Mouse (Mus musculus): ENCODE measurements around the gene Tns4.

Tns4 gene

DNA sequence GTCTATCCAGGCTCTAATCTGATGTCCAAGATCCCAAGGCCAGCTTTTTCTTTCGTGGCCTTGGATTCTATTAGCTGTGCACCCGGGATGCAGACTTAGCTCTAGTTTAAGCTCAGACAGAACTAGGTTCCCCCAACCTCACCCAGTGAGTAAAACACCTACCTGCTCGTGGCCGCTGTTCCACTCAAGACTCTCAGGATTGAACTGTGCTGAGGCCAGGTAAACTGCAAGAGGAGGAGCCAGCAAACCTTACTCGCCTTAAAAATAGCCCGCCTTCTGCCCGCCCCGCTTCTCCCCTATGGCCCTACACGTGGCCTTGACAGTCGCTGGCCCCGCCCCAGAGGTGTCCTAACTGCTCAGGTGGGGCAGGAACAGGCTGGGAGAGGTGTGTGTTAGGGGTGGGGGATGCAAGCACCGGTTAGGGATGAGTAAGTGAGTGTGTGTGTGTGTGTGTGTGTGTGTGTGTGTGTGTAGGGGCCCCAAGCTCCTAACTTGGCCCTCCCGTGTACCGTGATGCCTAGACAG lies at the start of gene Tns4:
Tns4 (minus strand) TSS at position 230 of the 525 bp plus-strand sequence.
- DNase-seq (ENCODE audit: low read depth, low spot score) = no peak

DNA sequence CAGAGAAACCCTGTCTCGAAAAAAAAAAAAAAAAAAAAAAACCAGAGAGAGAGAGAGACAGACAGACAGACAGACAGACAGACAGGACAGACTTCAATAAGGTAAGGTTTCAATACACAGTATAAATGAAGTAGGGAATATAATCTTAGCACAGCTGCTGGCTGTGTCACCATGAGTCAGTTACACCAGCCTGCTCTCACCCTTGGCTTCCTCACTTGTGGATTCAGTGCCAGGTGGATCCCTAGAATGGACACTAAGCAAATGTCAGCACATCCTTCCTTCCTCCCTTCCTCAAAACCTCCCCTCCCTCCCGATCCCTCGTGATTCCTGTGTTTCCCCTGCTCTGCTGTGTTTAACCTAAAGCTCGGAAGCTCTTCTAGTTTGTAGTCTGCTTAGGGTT lies 48.3 kb upstream of the Tns4 start:
- DNase-seq (ENCODE audit: low read depth, low spot score) = no peak

DNA sequence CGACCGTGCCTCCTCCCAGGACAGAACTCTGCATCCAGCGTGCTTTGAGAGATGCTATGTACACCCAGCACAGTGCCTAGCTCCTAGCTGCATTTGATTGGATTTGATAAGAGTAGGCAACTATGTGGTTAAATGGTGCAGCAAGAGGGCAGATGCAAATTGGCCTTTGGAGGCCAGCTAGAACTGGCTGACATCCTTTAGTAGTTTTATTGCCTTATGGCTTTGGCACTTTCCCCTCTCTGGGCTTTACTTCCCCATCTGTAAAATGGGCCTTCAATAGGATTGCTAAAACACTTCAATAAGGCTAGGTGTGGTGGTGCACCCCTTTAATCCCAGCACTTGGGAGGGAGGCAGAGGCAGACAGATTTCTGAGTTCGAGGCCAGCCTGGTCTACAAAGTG lies 47.9 kb upstream of the Tns4 start:
- no peak for DNase-seq (ENCODE audit: low read depth, low spot score)

DNA sequence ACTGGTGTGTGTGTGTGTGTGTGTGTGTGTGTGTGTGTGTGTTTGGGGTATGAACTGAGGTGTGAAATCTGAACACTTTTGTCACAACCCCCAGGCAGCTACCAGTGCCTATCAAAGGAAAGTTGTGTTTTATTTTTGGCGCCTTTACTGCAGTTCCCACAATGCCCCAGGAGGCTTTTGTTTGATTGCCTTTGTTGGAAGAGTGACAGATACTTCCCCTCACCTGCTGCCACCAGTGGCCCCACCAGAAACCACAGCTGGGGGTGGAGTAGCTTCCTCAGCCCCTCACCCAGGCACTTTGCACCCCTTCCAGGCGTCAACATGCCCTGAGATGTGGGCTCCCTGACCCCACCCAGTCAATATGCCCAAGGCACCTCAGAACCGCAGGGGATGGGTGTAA lies 47.3 kb upstream of the Tns4 start:
- no peak for DNase-seq (ENCODE audit: low read depth, low spot score)

DNA sequence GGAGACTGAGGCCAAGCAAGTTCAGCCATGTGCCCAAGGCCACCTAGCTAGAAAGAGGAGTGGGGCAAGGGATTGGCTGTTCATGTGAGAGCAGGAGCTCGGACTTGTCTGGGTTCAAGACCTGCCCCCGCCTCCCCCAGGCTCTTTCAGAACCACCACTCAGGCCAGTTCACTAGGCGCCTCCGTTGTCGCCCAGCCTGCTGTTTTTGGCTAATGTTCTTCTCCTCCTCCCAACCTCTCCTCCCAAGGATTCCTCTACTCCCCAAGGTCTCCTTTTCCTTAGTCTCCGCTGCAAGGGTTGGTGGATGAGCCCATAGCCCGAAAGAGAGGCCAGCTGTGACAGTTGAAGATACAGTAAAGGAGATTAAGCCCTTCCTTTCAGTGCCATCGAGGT lies 45.9 kb upstream of the Tns4 start:
- no peak for DNase-seq (ENCODE audit: low read depth, low spot score)

DNA sequence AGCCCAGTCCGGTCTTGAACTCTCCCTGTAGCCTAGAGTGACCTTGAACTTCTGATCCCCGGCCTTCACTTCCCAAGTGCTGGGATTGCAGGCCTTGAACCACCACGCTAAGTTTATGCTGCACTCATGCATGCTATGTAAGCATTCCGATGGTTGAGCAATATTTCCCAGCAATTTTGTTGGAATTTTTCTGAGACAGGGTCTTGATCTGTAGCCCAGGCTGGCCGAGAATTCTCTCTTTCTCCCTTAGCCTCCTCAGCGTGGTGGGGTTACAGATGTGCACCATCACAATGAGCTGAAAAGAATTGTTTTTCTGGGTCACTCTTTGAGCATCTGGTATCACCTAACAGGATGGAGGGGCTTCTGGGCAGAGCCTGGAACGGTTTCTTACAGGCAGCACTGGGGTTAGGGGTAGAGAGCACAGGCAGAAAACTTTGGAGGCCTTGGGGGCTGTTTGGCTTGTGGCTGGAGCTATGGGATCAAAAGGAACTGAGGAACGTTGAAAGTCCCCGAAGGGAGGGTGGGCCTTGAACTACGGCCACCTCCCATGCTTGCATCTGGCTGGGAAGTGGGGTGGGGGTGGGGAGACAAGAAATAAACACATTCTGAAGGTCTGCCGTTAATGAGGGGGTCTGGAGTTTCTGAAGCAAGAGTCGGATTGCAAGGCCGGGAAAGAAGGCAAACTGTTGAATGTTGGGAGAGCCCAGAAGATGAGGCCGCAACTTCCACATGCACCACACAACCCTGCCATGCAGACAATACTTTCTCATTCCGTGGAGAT lies 45.4 kb upstream of the Tns4 start:
- DNase-seq (ENCODE audit: low read depth, low spot score) = no peak

DNA sequence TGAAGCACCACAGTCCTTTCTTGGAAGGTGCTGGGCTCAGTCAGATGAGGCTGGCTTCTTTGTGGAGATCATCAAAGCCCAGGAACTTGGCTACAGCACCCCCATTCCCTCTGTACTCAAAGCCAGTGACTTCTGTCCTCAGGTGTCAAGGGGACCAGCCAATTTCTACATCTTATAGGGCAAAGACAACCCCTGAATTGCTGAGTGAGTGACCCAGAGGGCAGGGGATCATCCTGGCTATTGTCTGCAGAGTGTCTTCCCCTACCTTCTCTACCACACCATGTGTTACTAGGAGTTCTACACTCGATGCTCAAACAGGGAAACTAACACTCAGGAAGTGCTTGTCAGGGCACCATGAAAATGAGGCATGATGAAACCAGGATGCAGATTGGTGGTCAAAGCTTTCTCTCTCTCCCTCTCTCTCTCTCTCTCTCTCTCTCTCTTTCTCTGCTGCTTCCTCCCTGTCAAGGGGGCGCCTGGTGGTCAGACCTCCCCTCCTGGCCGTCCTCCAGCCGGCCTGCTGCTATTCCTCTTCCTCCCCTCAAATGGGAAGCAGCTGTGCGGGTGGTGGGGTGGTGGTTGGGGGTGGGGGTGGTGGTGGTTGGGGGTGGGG lies 44.3 kb upstream of the Tns4 start:
- no peak for DNase-seq (ENCODE audit: low read depth, low spot score)

DNA sequence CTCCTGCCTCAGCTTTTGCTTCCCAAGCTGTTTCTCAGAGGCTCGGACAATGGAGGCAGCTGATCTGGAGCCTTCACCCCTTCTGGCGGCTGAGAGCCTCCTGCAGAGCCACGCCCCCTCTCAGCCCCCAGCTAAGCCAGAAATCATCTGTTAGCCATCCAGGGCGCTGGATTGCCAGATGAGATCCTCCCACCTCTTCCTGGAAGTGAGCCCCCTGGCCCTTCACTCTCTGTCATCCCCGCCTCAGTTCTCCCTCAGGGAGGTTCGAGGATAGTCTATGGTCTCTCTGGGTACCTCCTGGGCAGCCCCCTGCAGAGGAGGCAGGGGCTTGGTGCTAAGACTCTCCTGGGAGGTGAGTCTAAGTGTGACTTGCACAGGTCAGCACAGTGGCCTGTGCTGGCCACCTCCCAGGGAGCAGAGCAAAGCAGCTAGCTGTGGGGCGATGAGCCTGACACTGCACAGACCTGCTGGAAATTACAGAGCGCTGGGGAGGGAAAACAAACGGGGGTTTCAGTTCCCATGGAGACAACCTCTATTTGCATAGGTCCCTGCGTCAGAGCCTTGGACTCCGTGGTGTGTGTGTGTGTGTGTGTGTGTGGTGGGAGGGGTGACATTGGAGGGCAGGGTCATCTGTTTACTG lies 43.1 kb upstream of the Tns4 start:
- DNase-seq (ENCODE audit: low read depth, low spot score) = peak; percentile 43

DNA sequence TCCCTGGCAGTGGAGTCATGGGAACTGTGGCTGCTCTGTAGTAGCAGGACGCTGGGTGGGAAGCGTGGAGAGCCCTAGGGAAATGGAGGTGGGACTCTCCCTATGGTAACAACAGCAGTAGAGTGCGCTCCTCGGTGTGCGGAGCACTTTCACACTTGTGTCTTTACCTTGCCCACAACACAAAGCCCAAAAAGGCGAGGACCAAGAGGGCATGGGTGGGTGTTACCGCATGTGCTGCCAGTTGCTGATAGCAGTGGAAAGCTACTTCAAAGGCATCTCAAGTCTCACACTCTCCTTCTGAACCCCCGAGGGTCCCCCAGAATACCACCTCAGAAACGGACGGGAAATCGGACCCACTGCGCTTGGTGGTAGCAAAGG lies 42.3 kb upstream of the Tns4 start:
- DNase-seq (ENCODE audit: low read depth, low spot score) = no peak

DNA sequence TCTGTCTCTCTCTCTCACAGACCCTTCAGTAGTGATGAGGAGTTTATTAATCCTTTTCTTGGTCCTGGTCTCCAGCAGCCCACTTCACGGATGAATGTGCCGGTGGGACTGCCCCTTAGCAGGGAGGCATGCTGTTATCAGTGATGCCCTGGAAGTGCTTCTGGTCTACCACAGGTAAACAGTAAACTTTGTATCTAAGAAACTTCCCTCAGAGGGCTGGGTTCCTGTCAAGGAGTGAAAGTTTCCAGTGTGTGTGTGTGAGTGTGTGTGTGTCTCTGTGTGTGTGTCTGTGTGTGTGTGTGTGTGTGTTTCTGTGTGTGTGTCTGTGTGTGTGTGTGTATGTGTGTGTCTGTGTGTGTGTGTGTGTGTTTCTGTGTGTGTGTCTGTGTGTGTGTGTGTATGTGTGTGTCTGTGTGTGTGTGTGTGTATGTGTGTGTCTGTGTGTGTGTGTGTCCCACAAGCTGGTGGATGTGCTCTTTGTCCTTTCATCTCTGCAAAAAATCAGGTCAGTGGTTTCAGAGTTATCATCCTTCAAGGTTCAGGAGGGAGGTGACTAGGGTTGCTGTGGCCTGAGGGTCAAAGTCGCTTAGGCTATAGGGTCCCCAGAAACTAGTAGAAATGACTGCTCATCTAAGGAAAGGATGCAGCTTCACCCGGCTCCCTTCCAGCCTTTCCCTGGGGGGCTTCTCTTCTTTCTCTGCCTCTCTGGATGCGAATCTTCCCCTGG lies 41.8 kb upstream of the Tns4 start:
- DNase-seq (ENCODE audit: low read depth, low spot score) = no peak

DNA sequence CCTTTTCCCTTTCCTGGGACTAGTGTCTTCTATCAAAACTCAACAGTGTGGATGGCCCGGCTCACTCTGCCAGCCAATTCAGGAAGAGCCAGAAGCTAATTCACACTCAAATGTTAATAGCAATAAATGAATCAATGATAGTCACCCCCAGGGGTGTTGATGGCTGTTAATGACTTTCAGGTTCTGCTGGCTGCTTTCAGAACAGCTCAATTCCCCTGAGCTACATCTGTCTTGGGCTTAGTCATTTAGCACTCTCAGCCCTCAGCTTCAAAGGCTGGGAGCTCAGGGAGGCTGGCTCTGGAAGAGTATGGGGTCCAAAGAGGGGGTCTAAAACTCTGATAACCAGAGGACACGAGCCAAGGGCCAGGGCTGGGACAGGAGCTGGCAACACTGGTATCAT lies 40.2 kb upstream of the Tns4 start:
- no peak for DNase-seq (ENCODE audit: low read depth, low spot score)

DNA sequence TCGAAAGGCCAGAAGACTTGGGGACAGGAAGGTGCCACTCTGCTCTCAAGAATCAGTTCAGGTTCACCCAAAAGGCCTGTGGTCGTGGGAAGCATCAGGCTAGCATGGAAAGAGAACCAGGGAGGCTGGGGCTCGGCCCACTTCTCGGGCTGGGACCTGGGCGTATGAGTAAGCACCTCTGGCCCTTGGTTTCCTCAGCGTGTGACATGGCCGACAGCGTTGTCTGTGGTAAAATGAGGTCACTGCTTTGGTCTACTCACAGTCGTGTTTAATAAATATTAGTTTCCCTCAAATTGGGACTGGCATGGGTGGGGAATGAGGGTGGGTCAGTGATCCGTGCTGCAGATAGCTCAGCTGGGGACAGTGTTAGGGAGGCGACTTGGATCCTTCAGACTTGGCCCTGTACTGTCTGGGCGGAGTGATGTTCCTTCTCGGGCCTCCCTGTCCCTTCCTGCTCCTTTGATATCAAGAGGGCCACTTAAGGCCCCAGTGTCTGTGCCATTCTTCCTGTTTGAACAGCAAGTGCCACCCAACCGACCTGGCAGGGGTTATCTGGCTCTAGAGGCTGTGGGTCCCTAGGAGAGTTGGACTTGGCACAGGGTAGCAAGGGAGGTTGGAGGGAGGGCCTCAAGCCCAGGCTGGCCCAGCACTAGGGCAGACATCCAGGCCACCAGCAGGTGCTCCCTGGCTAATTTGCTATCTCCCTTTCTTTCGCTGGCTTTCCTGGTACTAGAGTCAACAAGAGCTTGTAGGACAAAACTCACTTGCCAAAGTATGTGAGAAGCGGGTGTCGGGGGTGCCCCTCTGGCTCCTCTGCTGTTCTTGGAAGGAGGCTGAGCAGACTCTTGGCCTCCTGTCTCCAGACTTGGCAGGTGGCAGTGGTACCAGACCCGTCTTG lies 38.9 kb upstream of the Tns4 start:
- no peak for DNase-seq (ENCODE audit: low read depth, low spot score)

DNA sequence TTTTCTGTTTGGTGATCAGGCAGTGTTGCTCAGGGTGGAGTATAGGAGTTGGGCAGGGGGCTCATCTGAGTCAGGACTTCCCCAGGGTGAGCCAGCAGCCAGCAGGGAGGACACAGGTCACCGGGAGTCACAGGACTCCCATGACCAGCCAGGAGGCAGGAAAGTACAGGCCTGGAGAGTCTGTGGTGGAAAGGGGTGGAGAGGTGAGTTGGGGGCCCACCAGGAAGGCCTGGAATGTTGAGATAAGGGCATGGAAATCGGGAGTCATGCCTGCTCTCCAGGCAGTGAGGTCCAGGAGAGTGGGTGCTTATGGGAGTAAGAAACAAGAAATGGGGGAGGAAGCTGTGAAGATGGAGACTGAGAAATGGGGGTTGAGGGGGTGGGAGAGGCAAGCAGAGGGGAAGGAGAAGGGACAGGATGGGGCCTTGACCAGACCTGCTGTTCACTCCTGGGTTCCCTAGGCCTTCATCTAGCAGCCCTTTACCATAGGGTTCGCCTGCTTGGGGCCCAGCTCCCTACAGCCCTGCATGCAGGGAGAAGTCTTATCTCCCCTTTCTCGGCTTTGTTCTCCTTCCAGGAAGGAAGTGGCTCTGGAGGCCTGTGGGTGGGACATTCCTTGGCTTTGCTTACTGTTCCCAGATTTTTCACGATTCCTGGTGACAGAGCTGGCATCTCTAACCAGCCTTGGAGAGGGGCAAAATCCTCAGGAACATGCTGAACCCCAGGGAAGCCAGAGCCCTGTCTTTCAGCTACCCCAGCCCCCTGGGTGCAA lies 37.6 kb upstream of the Tns4 start:
- no peak for DNase-seq (ENCODE audit: low read depth, low spot score)

DNA sequence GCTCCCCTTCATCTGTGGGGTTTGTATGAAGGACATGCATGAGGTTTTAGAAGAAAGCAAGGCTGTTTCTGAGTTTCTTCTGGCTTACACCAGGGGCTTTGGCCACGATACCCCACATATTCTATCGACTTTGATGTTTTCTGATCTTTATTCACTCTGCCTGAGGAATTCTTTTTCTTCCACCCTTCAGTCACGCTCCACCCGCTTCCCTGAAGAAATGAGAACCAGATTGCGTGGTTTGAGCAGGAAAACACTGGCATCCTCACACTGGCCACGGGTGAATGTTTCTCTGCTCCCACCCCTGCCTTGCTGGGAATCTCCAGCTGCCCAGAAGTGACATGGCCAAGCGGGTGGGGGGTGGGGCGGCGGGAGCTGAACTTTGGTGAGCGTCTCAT lies 35.5 kb upstream of the Tns4 start:
- DNase-seq (ENCODE audit: low read depth, low spot score) = no peak

DNA sequence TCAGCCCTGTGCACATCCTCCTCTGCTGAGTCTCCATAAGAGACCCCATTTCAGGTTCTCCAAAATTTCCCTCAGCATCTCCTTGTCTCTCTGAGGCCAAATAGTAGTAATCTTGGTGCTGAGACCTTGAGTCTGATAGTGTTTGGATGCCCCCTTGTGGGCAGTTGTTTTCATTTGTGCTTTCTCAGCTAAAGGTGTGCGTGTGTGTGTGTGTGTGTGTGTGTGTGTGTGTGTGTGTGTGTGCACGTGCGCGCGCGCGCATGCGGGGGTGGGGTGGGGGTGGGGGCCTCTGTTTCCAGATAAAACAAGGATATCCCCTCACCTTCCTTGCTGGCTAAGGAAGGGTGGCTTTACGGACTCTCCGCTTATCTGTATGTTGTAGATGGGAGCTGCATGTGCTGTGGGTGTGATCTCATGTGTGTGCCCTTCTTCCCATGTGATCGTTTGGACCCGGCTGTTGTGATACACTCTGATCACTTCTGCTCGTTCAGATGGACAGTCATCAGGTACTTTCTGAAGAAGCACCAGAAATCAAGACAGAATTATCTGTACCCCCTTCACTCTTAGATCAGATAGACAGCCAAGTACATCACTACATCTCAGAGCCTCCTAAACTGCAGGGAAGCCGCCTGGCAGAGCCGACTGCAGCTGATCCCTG lies 35.0 kb upstream of the Tns4 start:
- peak; percentile 44 for DNase-seq (ENCODE audit: low read depth, low spot score)

DNA sequence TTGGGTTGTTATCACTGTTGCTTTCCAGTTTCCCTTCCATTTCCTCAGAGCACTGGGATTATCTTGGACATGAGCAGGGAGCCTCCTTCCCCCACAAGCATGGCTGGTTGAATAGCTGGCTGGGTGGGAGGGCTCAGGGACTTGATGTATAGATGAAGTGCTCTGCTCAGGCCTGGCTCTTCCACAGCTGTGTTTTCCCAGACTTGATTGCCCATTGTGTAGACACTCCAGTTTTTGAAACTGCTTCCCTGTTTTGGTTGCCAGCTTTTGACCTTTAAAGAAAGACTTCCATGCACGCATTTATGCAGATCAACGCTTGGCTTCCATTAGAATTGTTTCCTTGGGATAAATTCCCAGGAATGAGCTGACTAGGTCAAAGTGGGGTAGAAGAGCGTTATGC lies 33.6 kb upstream of the Tns4 start:
- DNase-seq (ENCODE audit: low read depth, low spot score) = no peak

DNA sequence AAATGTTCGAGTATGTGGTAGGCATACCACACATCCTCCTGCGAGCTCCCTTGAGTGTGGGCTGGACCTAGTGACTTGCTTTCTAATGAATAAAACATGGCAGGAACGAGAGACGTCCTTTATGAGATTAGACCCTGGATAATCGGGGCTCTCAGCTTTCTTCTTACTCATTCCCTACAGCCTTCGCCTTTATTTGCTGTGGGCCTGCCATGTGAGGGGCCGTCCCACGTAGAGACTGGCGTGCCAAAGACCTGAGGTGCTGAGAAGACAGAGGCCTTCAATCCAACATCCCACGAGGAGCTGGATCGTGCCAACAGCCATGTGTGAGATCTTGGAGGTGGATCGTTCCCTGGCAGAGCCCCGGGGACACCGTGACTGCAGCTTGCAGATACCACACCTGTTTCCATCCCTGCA lies 32.1 kb upstream of the Tns4 start:
- no peak for DNase-seq (ENCODE audit: low read depth, low spot score)

DNA sequence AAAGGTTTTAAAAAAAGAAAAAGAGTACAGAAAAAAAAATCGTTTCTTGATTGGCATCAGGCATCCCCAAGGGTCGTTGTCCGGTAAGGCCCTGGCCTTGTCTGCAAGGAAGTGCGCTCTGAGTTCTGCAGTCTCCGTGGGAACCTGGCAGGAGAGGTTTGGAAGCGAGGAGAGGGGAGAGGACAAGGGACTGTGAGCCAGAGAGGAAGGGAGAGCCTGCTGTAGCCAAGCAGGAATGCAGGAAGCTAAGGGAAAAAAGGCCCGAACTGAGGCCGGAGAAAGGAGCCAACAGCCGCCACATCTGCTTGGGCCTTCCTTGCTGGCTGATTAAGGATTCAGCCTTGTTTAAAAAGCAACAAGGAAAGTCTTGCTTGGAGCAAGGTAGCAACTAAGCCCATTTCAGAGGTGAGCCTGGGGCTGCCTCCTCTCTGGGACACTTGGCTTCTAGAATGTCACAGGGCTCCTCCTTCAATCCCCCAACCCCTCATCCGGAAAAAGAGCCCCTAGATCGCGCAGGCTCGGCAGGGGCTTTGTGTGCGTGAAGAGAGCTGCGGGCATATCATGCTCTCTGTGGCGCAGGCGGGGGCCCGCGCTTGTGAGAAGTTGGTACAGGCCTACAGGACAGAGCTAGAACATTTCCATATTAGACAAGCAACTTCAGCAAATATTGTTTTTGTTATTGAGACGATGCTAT lies 31.6 kb upstream of the Tns4 start:
- DNase-seq (ENCODE audit: low read depth, low spot score) = no peak

DNA sequence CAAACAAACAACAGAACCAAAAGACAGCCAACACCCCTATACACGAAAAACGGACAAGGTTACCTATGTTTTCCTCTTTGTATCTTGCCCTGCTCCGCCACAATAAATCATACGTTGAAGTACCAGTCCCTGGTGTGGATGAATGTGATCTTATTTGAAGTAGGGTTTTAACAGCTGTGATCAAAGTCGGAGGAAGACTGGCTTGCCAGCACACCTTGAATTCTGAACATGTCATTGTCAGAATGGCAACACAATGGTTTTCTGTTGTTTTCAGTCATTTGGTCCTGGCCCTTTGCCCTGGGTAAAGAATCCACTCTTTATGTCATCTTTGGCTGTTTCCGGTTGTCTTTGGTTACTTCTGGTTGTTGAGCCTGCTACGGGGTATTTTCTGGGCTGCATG lies 29.9 kb upstream of the Tns4 start:
- DNase-seq (ENCODE audit: low read depth, low spot score) = no peak
